Mouse (Mus musculus) gastrocnemius, adult 18-20 months (tissue): ENCODE data around the gene Appl1. TPM values are rescaled to one million over a fixed set of nuclear protein-coding genes. Genes with fewer than 3 reads are reported as not detected.
A peak's percentile ranks its signal among the peaks of the same experiment; 100 is the strongest.

ENCODE experiments used
- DNase-seq: peaks from one replicate; pipeline ENCODE4 v3.0.0; 2021; ENCODE audit warnings: low spot score
- long read RNA-seq, 2 experiments: library from polyadenylated mRNA; stranded (forward); transcript quantifications; one replicate each; pipeline ENCODE4 v2.0.0; 2021
- total RNA-seq, 2 experiments: library from RNA; stranded (reverse); gene quantifications; 2 replicates each; pipeline ENCODE4 v1.2.3; 2021

Gene Appl1
- total RNA-seq: 10 to 100 TPM; 17.2 to 17.7 TPM
- long read RNA-seq, experiment 1, full-length matches to known transcripts: 26 of 36 reads
- long read RNA-seq, experiment 1, partial matches to known transcripts: 1 of 36 reads
- long read RNA-seq, experiment 1, other reads (novel, unspliced or antisense): 9 of 36 reads
- long read RNA-seq, experiment 2, full-length matches to known transcripts: 19 of 27 reads
- long read RNA-seq, experiment 2, partial matches to known transcripts: 2 of 27 reads
- long read RNA-seq, experiment 2, other reads (novel, unspliced or antisense): 6 of 27 reads

DNA sequence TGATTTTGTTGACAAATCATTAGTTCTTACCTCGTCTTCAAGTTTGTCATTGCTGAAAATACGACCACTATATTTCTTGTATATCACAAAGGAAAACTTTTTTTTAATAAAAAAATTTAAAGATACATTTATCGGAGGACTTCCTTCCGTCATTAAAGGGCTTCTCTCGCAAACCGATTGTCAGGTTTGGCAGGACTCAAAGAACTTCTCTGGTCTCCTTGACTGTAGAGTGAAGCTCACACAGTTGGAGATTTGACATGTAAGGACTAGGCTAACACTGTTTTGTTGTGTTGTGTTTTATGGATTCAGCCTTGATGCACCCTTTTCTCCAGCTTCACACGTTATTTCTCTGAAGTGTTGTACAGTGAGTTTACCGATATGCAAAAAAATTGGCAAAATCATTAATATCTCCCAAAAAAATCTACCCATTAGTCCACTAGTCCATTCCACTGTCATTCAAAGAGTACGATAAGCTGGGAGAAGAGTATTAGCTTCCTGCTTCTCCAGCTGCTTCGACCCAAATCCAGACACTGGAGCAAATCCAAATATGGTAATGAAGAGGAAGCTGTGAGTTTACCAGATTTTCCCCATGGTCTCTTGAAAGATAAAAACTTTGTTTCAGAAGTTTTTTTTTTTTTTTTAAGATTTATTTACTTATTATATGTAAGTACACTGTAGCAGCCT is at the start of gene Appl1:
Gene Appl1, minus strand, starts transcription at position 127 of the 684 bp plus-strand sequence.
- DNase-seq: peak; percentile 12

DNA sequence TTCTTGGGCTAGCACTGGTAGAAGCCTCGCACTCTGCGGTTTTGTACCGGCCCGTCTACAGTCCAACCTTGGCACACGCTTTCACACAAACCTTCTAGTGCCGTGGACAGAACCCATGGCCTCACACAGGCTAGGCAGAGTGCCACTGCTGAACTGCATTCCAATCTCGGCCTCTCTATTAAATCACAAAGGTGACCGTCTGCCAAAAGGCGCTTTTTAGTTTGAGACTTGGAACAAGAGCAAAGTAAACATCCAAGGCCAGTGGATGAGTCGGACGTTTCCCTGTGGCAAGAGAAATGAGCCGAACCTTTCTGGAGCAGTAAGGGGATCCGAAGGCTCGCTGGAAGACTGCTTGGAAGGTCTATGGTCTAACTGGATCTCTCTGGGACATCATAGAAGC is 48.8 kb upstream of the Appl1 start:
- no peak for DNase-seq

DNA sequence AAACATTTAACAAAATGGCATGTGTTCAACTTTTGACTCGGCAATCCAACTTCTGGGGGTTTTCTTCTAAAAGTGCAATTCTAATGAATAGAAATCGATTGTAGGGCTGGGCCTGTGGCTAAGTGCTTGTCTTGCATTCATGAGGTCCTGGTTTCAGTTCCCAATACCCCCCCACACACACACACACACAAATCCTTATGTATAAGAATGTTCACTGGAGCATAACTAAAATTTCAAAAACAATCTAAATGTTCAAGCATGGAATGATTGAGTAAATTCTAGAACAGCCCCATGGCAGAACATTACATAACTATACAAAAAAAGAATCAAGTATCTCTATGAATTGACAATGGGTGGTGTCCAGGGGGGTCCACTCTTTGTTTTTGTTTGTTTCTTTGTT is 46.9 kb upstream of the Appl1 start:
- no peak for DNase-seq

DNA sequence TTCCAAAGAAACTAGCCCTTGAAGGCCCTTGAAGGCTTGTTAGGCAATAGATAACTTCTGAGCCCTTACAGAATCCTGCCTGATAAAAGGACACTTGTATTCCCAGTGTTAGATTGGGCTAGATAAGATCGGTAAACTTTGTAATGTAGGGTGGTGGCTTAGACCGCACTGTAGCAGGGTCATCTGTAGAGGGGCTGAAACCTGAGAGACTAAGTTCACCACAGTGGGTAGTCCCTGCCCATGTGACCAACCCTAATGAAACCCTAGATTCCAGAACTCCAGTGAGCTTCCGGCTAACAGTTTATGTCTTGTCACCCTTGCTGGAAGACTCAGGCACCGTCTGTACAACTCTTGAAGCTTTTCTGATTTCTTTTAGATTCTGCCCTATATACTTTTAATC is 42.6 kb upstream of the Appl1 start:
- no peak for DNase-seq

DNA sequence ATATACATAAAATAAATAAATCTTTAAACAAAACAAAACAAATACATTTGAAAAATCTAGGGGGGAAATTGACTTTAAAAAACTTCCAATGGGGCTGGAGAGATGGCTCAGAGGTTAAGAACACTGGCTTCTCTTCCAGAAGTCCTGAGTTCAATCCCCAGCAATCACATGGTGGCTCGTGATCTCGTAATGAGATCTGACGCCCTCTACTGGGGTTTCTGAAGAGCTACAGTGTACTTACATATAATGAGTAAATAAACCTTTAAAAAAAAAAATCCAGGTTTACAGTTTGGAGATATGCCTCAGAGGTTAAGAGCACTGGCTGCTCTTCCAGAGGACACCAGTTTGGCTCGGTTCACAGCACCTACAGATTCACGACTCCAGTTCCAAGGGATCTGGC is 40.5 kb upstream of the Appl1 start:
- DNase-seq: no peak

DNA sequence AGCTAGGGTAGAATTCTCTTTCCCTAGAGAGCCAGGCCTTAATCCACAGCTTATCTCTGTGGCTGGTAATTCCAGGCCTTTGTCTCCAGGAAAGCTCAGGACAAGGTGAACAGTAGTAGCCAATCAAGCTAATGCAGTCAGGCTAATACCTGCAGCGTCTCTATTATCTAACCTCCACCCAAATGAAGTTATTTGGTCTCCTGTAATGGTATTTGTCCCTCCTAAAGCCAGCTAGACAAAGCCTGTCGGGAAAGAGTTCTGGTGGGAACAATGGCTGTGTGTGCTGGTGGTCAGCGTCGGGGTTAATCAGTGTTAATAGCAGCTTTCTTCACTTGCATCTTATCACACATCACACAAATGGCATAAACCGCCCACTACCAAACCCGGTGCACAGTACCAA is 34.9 kb upstream of the Appl1 start:
- no peak for DNase-seq

DNA sequence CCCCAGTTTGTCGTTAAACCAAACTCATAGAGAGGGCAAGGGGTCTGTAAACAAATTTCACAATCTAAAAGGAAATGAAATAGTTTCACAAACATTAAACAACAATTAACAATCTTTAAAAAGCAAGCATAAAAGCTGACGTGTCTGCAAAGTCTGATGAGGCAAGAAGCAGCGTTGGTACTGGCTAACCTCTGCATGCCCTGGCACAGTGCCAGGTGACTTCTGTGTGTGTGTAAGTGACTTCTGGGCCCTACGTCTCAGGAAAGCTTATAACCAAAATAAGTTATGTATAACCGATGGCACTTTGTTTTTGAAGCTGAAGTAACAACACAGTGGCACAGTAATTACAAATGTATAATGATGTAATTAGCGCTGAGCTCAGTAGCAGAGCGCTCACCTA is 33.9 kb upstream of the Appl1 start:
- no peak for DNase-seq

DNA sequence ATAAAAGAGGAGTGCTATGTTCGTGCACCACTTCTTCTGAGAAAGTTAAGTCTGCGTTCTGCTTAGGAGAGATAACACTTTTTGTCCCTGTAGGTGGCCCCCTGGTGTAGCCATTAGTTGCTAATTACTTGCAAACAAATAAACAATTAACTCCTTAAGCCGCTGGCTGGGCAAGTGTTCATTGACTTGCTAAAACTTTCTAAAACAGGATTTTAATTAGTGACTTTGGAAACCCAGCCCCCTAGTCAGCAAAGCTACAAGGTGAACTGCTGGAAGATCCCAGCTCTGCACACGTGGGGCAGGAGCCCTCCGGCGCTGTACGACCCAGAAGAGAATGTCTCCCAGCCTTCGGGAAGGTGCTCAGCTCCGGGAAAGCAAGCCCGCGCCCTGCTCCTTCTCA is 29.4 kb upstream of the Appl1 start:
- DNase-seq: no peak

DNA sequence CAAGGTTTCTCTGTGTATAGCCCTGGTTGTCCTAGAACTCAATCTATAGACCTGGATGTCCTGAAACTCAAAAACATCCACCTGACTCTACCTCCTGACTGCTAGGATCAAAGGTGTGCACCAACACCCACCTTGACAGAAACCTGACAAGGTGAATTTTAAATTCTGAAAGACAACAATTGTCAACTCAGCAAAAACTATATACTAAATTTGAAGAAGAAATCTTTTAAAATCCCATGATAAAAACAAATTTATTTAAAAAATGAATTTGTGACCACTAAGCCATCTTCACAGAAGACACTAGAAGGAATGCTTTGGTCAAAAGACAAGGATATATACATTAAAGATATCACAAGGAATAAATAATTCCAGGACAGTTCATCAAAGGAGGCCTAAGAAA is 25.2 kb upstream of the Appl1 start:
- no peak for DNase-seq

DNA sequence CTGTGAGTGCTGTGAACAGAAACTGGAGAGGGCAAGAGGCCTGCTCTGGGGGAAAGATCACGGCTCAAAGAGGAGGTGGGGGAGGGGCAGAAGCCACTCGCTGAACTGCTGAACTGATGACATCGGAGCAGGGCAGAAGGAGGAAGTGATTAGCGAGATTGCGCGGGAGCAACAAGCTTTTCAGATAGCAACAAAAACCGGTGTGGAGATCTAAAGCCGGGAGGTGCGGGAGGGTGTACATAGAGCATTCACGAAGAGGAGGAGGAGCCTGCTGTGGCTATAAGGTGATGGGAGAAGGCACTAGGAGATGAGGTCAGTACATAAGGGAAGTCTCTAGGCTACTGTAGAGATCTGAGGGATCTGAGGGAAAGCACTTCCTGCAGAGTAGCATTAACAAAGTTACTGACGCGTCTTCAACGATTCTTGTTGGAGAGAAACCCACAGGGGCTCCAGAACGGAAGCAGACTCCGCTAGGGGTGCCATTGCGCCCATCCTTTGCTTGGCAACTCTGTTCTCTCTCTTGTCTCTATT is 23.2 kb upstream of the Appl1 start, which contains the start of gene Hesx1:
Gene Hesx1, plus strand, starts transcription at position 206 of the 531 bp plus-strand sequence.
- peak; percentile 12 for DNase-seq

DNA sequence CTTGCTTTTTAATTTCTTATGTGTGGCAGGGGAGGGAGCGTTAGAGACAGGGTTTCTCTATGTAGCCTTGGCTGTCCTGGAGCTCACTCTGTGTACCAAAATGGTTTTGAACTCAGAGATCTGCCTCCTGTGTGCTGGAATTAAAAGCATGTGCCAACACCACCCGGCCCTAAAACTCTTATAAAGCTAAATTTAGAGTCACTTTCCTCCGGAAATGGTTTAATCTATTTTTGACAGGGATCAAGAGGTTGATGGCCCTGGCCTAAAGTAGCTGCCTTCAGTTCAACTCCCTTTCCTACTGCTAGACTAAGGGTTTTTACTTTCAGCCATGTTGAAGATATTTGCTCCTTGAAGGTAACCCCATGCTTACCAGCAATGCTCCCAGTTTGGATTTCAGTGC is 22.4 kb upstream of the Appl1 start:
- no peak for DNase-seq

DNA sequence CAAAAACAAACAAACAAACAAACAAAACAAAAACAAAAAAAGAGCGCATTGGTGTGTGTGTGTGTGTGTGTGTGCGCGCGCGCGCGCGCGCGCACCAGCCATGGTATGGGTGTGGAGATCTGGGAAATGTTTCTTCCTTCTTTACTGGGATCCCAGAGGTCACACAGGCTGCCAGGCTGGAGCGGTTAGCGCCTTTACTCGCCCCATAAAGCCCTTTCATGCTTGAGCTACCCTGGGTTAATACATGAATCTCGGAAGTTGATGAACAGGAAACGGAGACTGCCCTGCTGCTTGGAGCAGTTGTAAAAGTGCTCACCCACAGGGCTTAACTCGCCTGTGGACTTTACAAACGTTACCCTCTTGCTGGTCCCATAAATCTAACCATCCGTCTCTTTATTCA is 20.6 kb upstream of the Appl1 start:
- no peak for DNase-seq

DNA sequence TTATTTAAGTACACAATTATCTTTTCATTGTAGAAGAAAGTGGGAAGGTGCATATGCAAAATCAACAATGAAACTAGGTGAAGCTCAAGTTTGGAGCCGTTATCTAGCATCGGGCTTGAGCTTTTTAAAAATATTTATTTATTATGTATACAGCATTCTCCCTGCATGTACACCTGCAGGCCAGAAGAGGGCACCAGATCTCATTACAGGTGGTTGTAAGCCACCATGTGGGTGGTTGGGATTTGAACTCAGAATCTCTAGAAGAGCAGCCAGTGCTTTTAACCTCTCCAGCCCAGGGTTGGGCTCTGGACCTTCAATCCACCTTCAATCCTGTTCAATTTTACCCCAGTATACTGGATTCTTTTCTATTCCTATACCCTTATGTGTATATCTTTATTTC is 17.7 kb upstream of the Appl1 start:
- no peak for DNase-seq

DNA sequence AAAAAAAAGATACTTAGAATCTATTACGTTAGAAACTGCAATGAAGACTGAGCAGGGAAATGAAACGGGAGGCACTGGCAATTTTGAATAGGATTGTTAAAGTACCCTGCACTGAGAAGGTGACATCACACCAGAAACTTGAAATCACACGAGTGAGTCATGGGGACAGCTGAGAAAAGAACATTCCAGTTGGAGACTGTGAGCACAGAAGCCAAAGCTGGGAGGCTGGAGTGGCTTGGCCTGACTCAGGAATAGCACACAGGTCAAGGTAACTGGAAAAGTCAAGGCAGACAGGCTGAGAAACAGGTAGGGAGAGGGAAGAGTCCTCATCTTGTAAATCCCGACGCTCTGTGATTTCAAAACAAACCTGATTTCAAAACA is 11.1 kb upstream of the Appl1 start:
- no peak for DNase-seq

DNA sequence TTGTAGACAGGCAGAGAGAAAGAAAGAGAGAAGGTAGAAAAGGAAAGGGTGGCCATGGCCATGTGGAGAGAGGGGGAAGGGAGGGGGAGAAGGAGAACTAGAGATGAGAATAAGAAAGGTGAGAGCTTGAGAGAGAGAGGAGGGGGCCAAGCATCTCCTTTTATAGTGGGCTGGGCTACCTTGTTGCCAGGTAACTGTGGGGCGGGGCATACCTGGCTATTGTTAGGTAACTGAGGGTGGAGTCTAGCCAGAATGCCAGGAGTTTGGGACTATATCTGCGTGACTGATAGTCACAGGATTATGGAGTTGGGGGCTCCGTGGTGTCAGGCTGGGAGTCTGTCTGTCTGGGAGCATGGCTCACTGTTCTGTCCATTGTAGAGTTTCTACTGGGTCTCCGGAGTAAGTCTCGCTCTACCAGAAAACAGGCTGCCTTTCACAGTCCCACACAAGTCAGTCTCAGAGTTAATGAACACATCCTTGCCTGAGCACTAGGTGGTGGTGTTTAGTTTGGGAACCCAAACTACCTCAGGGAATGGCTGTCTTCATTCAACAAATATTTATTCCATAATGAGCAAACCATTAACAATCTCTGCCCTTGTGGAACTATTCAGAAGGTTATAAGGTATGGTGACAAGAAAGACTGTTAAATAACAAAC is 10.6 kb upstream of the Appl1 start:
- DNase-seq: no peak

DNA sequence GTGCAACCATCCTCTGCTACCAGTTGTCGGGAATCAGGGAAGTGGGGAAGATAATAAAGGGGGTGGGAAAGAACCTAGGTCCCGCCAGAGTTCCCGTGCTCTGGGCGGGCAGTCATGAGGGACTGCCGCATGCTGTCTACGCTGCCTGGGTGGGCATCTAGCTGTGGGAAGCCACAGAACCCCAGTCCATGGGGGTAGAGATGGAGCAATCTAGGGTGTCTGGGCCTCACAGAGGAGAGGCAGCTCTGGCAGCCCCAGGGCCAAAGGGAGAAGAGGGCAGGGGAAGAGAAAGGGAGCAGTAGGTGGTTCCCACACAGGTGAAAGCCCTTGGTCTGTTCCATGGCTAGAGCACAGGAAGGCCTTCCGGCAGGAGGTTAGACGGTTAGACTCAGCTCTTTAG is 10.0 kb upstream of the Appl1 start:
- no peak for DNase-seq

DNA sequence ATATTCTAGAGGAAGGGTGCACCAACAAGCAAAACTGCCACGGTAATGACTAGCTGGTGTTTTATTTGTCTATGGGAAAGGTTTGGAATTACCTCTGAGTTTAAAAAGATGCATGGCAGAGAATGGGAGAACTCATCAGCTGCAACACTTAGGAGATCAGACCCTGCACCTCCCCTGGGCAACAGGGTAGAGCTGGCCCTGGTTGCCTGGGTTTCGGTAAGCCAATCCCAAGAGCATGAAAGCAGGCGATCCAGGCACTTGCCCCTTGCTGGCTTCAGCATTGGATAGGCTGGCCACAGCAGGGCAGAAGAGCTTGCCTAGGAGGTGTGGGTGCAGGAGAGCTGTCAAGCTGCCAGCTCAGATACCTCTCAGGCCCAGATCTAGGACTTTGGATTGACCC is 8.8 kb upstream of the Appl1 start:
- no peak for DNase-seq

DNA sequence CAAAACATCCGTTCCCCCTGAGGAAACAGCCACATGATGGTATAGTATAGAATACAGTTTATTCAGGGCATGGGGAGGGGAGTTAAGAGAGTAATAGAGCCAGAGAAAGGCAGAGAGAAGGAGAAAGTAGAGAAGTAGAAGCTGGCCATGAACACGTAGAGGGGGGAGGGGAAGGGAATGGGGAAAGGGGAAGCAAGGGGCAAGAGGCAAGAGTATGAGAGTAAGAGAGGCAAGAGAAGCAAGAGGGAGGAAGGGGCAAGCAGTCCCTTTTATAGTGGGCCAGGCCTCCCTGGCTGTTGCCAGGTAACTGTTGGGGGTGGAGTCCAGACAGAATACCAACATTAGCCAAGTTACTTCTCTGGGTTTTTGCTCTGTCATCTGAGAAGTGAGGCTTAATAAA is 6.5 kb upstream of the Appl1 start:
- no peak for DNase-seq

DNA sequence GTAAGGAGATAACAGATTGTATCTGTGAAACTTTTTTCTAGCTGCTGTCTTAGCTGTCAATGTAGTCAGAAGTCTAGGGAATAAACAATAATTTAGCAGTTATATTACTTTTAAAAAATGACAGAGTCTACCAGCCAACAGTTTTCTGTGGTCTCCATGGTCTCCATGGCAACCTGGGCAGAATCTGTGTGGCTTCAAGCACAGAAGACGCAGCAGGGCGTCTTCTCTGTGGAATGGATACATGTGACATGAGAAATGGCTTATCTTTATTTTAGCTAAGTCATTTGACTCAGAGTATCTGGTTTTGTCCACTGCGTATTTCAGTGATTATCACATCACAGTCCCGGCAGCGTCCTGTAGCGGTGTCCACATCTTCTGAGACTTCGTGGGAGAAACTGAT is 5.2 kb upstream of the Appl1 start:
- DNase-seq: no peak

DNA sequence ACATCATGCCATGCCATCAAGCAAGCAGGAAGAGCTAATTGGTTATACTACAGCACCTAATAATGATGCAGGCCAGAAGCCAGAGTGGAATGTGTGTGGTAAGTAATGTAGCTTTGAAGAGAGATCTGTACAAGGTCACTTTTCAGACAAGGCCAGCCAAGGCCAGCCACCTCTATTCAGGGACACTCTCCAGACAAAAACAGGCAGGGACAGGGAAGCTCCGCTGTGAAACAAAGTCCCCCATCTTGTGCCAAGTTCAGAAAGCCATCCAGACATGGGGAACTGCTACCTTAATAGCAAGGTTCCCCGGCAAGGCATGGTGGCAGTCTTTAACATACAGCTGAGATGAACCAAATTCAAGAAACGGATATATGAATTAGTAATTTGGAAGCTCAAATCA is 4.5 kb upstream of the Appl1 start:
- no peak for DNase-seq

DNA sequence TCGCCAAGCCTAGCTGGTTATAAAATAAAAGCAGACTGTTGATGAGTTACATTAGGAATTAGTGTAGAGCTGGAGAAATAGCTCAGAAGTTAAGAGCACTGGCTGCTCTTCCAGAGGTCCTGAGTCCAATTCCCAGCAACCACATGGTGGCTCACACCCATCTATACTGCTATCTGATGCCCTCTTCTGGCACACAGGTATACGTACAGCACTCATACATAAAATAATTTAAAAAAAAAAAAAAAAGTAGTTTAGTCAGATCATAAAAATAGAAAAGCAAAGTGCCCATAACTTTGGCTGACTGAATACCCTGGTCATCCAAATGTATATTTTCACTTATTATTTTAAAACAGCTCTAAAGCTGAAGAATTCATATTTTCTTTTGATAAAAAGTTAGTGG is 2.1 kb upstream of the Appl1 start:
- DNase-seq: no peak

DNA sequence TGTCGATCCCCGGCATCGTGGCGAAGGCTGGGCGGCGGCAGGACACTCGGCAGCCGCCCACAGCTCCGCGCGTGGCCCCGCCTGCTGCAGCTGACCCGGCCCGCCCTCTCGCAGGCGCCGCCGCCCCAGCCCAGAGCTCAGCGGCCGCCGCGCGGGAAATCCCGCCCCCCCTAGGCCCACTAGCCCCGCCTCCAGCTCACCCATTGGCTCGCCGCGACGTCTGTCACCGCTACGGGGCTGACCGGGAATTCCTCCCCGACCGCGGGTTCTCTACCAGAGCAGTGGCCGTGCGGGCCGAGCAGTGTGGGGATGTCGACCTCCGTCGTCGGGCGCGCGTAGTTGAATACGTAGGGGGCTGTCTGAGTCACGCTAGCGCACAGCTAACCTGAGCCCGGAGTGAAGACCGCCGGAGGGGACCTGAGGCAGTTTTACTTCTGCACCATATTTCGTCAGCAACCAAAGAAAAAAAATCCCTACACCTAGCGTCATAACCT is 546 bp downstream of the Appl1 start:
- DNase-seq: peak; percentile 97
